Mouse (Mus musculus) monocyte, adult 2 months (primary cell): ENCODE results near the gene Mob3a.
A peak's percentile ranks its signal among the peaks of the same experiment; 100 is the strongest.

ENCODE experiments used
- DNase-seq, 2 experiments: peaks; one replicate each; pipeline ENCODE4 v3.0.0; 2022; ENCODE audit warnings: low spot score in 2 of 2, low read depth in 1 of 2

Mob3a gene

DNA sequence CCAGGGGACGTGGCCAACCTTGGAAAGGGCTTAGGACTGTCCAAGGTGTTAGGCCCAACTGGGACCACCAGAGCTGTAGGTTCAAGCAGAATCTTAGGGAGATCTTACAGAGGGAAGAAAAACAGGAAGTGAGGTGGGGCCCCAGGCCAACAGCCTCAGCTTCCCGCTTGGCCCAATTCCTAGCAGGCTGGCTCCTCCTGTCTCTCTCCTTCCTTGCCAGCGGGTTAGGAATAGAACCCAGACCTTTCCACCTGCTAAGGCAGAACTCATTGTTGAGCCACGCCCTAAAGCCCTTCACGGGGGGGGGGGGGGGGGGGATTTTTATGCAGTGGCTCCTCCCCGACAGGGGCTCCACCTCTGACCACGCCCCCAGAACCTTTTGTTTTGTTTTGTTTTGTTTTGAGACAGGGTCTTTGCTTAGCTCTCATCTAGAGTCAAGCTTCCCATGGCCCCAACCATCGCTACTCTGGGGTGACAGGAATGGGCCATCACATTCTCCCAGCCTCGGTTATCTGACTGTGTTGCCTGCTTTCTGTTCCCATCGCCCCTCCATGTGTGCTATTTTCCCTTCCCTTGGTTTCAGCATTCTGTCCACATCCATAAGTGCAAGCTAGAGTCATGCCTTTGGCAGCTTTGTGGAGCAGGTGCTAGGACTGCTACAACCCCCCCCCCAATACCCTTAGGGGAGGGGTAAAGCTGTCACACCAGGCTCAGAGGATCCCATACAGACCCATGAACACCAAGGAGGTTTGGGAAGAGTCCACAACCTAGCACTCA lies 23.0 kb downstream of the Mob3a start:
- peak in 1 of 2 experiments; percentile 47 for DNase-seq

GRCm38 (mm10) chr10:80677942-80678436 lies 23.8 kb downstream of the Mob3a start, which contains the start of gene Mknk2:
Gene Mknk2, minus strand, starts transcription at chr10:80678112.
- peak; percentile 87 to 90 for DNase-seq

- DNase-seq: no peak
These were observed 24.5 kb downstream of the Mob3a start for GRCm38 (mm10) chr10:80677128-80677875.

DNA sequence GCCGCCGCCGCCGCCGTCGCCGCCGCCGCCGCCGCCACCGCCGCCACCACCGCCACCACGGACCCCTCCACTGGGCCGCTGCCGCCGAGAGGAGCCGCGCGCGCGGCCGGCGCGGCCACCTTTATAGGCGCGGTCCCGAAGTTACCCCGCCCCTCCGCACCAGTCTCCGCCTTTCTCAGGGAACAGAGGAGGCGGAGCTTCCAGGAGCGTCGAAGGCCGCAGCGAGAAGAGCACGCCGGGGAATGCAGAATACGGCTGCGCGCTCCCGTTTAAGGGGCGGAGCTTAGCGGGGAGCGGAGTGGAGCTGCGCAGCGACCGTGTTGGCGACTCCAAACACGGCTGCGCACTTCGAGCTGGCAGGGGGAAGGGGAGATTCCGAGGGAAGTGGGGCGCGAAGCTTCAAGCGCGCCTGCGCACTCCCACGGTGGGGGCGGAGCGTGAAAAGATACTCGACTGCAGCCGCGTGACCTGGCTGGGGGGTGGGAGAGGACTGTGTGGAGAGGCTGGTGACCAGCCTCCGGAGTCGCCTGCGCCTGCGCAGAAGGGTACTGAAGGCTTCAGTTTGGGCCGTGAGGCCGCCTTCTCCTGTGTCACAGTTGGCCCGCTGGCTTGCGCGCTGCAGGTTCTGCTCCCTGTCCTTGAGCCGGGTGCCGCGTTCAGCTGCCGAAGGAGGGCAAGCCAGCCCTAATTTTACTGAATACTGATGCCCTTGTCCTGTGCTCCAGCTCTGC lies 25.4 kb downstream of the Mob3a start:
- peak; percentile 99 for DNase-seq

DNA sequence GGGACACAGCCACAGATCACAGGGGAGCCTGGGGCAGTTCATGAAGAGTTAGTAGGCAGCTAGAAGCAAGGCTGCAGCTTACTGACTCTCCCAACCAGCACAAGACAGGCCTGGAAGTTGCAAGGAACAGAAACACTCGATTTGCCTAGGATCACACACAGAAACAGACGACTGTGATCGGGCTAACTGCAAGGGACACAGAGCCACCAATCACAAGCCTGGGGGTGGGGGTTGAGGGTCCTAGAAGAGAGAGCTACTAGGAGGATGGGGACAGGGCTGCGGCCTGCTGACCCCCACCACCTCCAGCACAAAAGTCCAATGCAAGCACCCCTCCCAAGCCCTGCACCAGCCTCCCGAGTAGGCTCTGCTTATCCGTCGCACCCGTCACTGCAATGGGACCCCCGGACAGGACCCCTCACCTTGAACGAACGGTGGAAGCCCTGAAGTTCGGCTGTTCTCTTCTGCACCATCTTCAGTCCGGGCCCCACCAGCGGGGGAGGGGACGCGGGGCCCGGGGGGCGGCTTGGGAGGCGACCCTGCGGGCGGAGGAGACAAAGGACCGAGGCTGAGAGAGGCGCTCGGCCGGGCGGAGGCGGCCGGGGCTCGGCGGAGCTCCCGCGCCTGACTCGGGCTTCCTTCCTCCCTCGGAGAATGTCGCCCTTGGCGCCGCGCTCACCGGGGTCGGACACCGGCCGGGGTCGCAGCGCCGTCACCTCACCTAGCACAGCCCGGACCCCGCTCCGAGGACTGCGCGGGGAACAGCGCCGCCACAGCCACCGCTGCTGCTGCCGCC lies 26.2 kb downstream of the Mob3a start:
- DNase-seq: no peak

GRCm38 (mm10) chr10:80674851-80675404 lies 26.8 kb downstream of the Mob3a start:
- no peak for DNase-seq

DNA sequence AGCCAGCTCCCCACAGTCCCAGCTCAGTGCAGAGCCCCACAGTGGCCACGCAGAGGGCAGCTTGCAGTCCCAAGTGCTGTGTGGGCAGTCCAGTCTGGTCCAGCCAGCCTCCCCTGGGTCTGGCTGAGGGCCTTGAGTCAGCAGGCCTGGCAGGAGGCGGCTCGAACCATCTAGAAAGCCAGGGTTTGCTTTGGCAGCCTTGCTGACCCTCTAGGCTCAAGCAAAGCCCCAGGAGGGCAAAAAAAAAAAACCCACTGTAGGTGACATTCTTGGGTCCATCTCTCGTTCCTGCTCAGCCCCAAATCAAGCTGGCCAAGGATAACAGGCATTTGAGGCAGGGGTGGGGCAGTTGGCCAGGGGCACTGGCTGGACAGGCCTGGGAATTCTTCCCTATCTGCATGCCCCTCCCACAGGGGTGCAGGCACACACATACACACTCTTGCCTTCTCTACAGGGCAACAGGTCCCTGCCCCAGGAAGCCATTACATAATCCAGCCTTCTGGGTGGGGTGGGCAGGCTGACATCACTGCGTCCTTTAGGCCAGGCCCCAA lies 27.5 kb downstream of the Mob3a start:
- DNase-seq: no peak

DNA sequence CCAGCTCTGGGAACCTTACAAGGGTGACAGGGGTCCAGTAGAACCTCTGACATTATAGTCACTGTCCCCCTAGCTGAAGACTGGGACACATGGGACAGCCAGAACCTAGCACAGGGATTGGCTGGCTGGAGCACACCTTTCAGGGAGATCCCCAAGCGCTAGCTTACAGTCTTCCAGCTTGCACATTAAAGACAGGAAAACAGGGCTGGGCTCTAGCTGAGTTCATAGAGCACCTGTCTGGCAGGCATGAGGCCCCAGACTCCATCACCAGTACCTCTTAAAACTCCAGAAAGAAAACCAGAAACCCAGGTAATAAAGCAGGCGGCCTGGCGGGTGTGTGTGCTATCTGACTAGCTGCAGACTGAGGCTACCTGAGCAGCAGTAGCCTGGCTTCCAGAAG lies 28.1 kb downstream of the Mob3a start:
- DNase-seq: no peak

DNA sequence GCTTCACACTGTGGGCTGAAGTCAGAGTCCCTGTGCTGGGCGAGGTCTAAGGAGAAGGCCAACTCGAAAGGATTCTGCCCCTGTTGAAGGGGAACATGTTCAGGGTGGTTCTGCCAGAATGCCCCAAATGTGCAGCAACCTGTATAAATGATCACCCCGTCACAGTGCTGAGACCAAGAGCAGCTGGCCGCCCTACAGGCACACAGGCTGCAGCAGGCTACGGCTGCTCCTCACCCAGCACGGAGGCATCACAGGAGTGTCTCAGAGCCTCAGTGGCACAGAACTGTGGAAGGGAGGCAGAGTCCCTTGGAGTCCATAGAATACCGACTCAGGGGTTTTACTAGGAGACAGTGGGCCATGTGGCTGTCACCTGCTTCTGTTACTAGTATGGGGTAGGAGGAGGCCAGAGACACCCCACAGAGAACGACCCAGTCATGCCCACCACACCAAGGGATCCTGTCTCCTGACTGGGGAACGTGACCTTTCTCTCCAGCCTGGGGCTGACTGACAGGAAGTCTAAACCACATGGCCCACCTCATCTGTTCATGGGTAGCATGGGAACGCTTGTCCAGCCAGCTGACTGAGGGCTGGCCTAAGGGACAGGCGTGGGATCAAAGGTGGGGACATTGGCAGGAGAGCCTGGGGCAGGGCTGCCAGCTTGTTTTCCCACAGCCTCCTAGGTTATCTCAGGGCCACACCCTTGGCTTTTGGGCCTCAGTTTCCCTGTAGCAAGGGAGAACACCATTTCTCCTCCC lies 29.7 kb downstream of the Mob3a start:
- no peak for DNase-seq

DNA sequence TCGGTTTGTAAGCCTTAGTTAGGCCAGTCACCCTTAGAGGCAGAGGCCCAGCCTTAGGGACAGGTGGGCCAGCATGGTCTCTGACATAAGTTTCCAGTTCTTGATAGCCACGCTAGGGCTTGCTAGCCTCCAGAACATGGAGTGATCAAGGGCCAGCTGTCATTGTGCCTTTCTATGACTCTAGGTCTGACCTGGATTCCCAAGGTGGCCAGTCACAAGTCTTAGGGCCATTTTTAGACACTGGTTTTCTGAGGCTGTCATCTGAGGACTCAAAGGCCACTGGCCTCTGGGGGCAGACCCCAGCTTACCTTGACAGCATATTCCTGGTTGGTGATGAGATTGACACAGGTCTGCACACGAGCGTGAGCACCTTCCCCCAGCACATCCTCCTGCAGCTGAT lies 30.5 kb downstream of the Mob3a start:
- DNase-seq: no peak

DNA sequence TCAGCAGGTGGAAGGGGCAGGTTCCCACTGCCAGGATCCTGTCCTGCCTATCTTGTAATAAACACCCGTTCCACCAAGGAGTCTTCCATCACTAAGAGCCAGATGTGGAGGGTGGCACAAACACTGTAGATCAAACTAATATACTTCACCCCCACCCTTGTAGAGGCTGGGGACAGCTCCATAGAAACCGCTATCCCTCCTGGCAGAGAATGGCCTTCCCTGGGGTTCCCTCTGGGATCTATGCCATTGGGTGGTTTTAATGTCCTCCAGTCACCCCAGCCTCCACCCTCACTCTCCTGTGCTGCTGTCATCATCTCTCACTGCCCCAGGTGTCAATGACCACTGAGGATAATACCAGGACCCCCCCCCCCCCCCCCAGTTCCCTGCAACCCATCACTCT lies 31.2 kb downstream of the Mob3a start:
- no peak for DNase-seq

GRCm38 (mm10) chr10:80669737-80670485 lies 31.9 kb downstream of the Mob3a start:
- no peak for DNase-seq

GRCm38 (mm10) chr10:80669018-80669417 lies 32.8 kb downstream of the Mob3a start:
- no peak for DNase-seq

DNA sequence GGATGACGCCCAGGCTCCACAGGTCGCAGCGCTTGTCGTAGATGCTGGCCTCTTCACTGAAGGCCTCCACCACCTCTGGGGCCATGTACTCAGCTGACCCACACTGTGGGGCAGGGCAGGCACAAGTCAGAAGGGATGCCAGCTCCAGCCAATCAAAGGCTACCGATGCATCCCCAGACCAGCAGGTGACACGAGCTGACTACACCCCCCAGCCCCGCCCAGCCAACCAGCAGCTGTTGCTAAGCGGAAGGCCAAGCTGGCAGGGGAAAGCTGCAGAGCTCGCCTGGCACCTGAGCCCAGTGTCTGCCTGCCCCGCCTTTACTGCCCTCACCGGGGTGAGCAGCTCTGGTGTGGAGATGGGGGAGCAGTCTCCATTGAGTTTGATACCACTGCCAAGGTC lies 33.2 kb downstream of the Mob3a start:
- DNase-seq: no peak

GRCm38 (mm10) chr10:80666837-80667412 lies 34.9 kb downstream of the Mob3a start:
- no peak for DNase-seq

DNA sequence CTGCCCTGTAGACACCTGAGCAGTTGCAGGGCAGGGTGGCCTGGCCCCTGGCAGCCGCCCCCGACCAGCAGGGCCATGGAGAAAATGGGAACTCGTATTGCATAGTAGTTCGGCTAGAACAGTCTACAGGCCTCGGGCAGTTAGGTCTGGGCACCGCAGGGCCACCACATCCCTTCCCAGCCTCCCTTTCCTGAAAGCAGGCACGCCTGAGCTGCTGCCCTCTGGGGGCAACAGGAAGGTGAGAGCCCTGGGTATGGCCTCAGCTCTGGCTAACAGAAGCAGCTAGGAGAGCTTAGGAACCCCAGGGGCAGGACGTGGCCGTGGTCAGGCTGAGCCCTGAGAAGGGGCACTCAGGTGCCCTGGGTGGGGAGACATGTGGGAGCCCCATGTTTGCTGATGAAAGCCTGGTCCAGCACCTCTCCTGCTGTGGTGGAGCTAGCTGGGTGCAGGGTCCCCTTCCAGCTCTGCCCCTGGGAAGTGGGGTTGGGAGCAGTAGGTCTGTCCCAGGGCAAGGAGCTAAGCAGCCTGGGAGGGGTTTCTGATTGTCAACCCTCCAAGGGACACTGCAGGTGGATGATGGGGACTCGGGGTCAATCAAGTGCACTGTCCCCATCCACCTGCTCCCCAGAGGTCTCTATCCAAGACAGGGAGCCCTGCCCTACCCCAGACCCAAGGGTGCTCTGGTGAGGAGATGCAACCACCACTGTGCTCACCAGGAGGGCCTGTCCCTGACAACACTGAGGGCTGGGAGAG lies 35.6 kb downstream of the Mob3a start:
- no peak for DNase-seq

- no peak for DNase-seq
These were observed 36.3 kb downstream of the Mob3a start for GRCm38 (mm10) chr10:80665459-80665858.

GRCm38 (mm10) chr10:80665016-80665380 lies 36.8 kb downstream of the Mob3a start:
- no peak for DNase-seq
